Mouse (Mus musculus): Measurements from ENCODE around the gene Aldh1b1. TPM values are rescaled to one million over a fixed set of nuclear protein-coding genes. Genes with fewer than 3 reads are reported as not detected.

Aldh1b1 gene
- total RNA-seq, 2 experiments from 2014 or later = 15.3 to 31.9 TPM

GRCm38 (mm10) chr4:45824049-45824760 is 25.4 kb downstream of the Aldh1b1 start:
- no peak for DNase-seq (ENCODE audit: low spot score in 2 of 2)

DNA sequence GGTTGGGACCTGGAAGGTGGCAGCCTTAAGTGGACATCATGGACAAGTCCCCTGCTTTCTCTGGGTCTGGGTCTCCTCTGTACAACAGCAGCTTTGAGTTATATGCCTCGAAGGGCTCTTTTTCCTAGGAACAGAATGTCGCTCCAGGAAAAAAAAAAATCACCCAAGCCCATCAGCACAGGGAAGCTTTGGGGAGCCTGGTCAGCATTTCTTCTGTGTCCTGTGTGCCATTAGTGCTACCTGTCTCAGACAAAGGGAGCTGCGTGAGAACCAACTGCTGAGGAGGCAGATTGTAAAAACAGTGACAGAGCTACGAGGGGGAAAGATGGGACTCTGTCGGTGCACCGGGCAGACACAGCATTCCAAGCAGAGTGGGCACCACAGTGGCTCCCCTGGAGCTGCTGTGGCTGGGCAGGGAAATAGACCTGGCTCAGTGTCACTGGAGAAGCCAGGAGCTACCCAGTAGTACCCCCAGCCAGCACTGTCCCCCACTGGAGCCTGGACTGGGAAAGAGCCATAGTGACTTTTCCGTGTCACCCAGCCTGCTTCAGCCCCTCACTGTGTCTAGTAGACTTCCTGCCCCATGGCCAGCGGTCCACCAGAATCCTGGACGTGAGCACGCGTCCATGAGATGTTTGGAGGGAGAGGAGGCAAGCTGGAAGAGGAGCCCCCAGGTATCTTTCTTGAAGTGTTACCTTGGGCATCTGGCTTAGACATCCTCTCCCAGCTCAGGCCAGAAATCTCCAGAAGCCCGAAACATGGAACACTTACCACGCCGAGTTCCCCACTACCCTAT is 26.1 kb downstream of the Aldh1b1 start:
- no peak for DNase-seq (ENCODE audit: low spot score in 2 of 2)

- DNase-seq (ENCODE audit: low spot score in 2 of 2) = no peak
These were observed 27.6 kb downstream of the Aldh1b1 start, which contains the start of gene Igfbpl1 for GRCm38 (mm10) chr4:45826275-45827040. Igfbpl1 (minus strand) TSS chr4:45826923.

GRCm38 (mm10) chr4:45829907-45830759 is 31.3 kb downstream of the Aldh1b1 start:
- no peak for DNase-seq (ENCODE audit: low spot score in 2 of 2)

- no peak for DNase-seq (ENCODE audit: low spot score in 2 of 2)
These were observed 33.2 kb downstream of the Aldh1b1 start for GRCm38 (mm10) chr4:45831996-45832395.

DNA sequence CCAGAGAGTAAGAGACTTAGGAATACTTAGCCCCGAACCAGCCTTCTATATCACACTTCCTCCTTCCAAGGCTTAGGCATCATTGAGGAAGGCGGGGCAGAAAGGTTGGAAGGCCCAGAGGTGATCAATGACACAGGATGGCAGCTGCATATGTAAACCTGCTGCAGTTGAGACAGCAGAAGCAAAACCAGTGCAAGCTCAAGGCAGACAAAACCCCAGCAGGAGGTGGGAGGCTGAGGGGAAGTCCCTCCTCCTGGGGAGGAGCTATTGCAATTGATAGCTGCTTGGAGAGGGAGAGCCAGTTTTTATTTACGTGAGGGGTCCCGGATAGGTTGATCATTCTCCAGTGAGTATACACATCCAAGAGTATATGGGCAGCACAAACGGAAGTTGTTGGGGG is 34.6 kb downstream of the Aldh1b1 start:
- DNase-seq (ENCODE audit: low spot score in 2 of 2) = no peak

DNA sequence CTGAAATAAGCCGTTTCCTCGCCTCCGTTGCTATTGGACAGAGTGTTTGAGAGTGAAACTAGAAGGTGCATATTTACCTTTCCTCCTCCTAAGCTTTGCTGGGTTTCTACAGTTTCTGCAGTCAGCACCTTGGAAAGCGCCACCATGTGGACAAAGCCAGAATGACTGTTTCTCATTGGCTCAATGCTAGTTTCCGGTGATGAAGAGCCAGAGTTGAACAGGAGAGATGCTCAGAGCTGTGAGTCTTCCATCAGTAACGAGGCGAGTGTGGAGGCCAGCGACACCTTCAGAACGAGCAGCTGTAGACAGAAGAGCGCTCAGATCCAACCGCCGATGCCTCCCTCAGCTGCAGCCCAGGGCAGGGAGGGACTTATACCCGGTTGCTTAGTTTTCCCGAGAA is 45.5 kb downstream of the Aldh1b1 start:
- no peak for DNase-seq (ENCODE audit: low spot score in 2 of 2)

DNA sequence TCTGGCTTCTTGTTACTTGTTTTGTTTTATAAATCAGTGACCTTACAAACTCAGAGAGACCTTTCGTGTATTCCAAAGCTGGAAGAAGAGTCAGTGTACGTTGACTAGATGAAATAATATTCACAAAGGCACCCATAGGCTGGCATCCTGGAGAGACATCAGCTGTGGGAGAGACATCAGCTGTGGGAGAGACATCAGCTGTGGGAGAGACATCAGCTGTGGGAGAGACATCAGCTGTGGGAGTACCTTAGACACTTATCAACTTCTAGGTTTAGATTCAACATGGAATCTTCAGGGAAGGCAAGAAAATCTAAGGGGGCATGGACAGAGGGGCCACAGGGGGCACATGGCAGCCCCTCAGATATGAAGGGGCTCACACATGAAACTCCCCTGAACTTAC is 47.4 kb downstream of the Aldh1b1 start:
- no peak for DNase-seq (ENCODE audit: low spot score in 2 of 2)

GRCm38 (mm10) chr4:45848109-45848824 is 49.4 kb downstream of the Aldh1b1 start, which contains the start of gene Stra6l:
Stra6l (plus strand) TSS chr4:45848664.
- DNase-seq (ENCODE audit: low spot score in 2 of 2) = no peak

- DNase-seq (ENCODE audit: low spot score in 2 of 2) = no peak
These were observed 50.0 kb downstream of the Aldh1b1 start for GRCm38 (mm10) chr4:45848825-45849156.

DNA sequence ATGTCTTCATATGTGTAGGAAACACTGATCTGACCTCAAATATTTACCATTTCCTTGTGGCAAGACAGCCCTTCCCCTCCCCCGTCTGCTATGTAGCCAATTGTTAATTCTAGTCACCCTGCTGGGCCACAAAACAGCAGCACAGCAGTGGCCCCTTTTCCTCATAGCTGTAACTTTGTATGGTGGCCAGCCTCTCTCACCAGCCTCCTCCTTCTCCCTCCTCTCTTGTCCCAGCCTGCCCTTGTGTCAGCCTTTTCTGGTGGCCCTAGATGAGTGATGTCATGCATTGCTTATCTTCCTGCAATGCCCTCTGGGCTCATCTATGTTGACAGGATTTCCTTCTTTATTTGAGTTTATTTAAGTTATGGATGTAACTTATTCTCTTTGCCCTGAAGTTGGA is 50.6 kb downstream of the Aldh1b1 start:
- no peak for DNase-seq (ENCODE audit: low spot score in 2 of 2)

DNA sequence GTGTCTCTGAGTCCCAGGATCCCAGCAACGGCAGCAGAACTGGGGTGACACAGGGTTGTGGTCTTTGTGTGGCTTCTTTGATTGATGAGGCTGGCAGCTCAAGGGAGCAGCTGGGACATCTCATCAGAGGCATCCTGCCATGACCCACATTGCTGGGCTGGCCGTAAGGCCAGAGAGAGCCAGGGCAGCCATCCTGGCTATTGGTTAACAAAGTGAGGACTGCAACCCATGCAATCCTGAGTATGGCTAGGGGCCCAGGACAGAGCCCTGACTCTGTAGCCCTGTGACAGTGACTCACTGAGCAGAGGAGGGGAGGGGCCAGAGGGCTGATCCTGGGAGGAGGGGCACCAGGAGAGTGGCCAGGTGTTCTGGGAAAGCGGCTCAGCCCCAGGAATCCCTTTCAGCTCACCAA is 52.8 kb downstream of the Aldh1b1 start:
- peak; percentile 30 to 43 for DNase-seq (ENCODE audit: low spot score in 2 of 2)

DNA sequence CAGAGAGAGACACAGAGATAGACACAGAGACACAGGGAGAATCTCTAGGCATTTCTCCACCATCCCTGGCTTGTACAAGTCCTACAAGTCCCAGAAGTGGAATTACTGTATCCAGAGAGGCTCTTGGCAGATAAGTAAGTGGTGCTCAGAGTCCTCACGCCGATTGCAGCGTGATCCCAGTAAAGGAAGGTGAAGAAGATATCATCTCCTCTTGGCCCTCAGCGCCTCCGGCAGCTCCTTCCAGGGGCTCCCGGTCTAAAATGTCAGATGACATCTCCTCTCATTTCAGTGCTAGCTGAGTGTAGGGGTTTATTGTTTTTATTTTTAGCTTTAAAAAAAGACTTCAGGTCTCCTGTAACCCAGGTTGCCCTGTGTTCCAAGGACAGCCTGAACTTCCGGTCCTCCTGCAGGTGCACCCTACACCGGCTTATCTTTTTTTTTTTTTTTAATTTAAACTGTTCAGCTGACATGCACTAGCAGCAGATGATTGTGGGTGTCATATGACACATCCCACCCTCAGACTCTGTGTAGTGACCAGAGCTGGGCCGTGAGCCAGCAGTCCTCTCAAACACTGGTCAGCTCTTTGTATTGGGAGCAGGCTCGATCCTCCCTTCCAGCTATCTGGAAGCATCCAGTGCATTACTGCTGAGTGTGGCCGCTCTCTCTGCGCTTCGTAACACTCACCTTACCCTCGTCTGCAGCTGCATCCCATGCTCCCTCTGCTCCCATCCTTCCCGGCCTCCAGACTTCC is 54.8 kb downstream of the Aldh1b1 start:
- no peak for DNase-seq (ENCODE audit: low spot score in 2 of 2)

Other genes starting within 250 kb of the Aldh1b1 start
- under 1 TPM in 1 of 2 experiments, not detected in 1; 0.13 TPM for gene Igfbpl1, start 27.9 kb downstream of the Aldh1b1 start, total RNA-seq (2021)
- gene Stra6l, start 49.6 kb downstream of the Aldh1b1 start, total RNA-seq (2021) = under 1 TPM; 0.19 to 0.96 TPM
- gene Ccdc180, start 91.3 kb downstream of the Aldh1b1 start, total RNA-seq (2021) = under 1 TPM in 1 of 2 experiments, not detected in 1; 0.10 TPM
- 10 to 100 TPM; 27.8 to 30.4 TPM for gene Tdrd7, start 166.3 kb downstream of the Aldh1b1 start, total RNA-seq (2021)
- gene Tmod1, start 239.9 kb downstream of the Aldh1b1 start, total RNA-seq (2021) = 1 to 10 TPM; 4.5 to 7.9 TPM